Mouse (Mus musculus): Measurements from ENCODE around the gene Pnck. TPM values are rescaled to one million over a fixed set of nuclear protein-coding genes. Genes with fewer than 3 reads are reported as not detected.

Pnck gene
- polyA plus RNA-seq, 1 experiment from 2014 or later, result 186 TPM

DNA sequence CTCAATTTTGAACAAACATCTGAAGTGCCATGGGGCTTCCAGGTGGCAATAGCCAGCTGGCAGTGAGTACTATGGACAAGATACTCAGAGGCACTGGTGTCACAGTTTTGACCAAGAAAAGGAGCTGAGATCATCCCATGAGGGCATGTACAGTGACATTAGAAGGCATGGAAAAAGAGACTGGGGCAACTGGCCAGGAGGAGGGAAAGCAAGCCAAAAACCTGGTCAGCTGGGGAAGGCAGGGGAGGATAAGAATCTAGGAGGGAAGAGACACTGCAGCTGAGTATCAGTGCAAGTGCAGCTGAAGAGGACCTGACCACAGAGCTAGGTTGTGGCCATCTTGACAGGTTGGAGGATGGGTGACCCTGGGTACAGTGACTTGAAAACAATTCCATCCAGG is 32.9 kb downstream of the Pnck start:
- Histone ChIP-seq H3K4me2 (ENCODE audit: low read depth, low read length) (no peak overlapping the region), H3K9ac (replicated peaks; ENCODE audit: low read depth, low read length) (no peak overlapping the region), H3K36me3 (ENCODE audit: control insufficient read depth, insufficient read depth, low read length) (no peaks in the 10 kb centered on the region), H3K4me1 (ENCODE audit: control insufficient read depth, insufficient read depth, low read length) (no peaks in the 10 kb centered on the region), H3K27me3 (ENCODE audit: control insufficient read depth, insufficient read depth, low read length) (no peaks in the 10 kb centered on the region), H3K9me3 (ENCODE audit: control insufficient read depth, low read length) (no peaks in the 10 kb centered on the region), H3K4me3 (ENCODE audit: low read depth, low read length) (no peak overlapping the region), H3K27ac (ENCODE audit: low read depth, low read length) (no peak overlapping the region)
- no peak for ATAC-seq (ENCODE audit: low read depth)

DNA sequence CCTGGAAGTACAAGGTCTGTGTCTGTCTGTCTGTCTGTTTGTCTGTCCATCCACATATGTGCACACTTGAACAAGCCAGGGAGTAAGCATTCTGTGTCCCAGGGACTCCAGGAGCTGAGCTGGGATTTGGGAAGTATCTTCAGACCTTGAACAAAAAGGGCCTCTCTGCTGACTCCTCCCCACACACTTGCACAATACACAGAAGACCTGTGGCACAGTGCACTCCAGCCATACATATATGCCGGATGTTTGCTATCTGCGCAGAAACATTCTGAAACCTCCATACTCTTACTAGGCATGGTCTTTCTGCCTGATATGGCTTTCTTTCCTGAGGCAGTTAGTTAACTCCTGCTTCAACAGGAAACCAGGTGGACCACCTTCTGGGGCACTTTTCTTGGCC is 40.0 kb downstream of the Pnck start:
- no peak for ATAC-seq (ENCODE audit: low read depth)
- 93% methylated on average over 2 of the region's 2 CpGs for WGBS
- H3K27me3 ChIP-seq (ENCODE audit: control insufficient read depth, insufficient read depth, low read length), result no peaks in the 10 kb centered on the region

GRCm38 (mm10) chrX:73619401-73619800 is 40.5 kb downstream of the Pnck start:
- Histone ChIP-seq H3K36me3 (ENCODE audit: control insufficient read depth, insufficient read depth, low read length) (no peaks in the 10 kb centered on the region), H3K27ac (ENCODE audit: low read depth, low read length) (no peak overlapping the region), H3K4me1 (ENCODE audit: control insufficient read depth, insufficient read depth, low read length) (no peaks in the 10 kb centered on the region), H3K27me3 (ENCODE audit: control insufficient read depth, insufficient read depth, low read length) (no peaks in the 10 kb centered on the region), H3K9ac (replicated peaks; ENCODE audit: low read depth, low read length) (no peak overlapping the region), H3K9me3 (ENCODE audit: control insufficient read depth, low read length) (no peaks in the 10 kb centered on the region), H3K4me3 (ENCODE audit: low read depth, low read length) (no peak overlapping the region), H3K4me2 (ENCODE audit: low read depth, low read length) (no peak overlapping the region)
- ATAC-seq (ENCODE audit: low read depth), result no peak

More for the DNA sequence above, 40.0 kb downstream of the Pnck start:
- no peak overlapping the region for H3K9ac ChIP-seq (replicated peaks; ENCODE audit: low read depth, low read length)
- no peak overlapping the region for H3K4me3 ChIP-seq (ENCODE audit: low read depth, low read length)
- H3K9me3 ChIP-seq (ENCODE audit: control insufficient read depth, low read length), result no peaks in the 10 kb centered on the region
- no peak overlapping the region for H3K4me2 ChIP-seq (ENCODE audit: low read depth, low read length)
- H3K4me1 ChIP-seq (ENCODE audit: control insufficient read depth, insufficient read depth, low read length), result no peaks in the 10 kb centered on the region
- H3K27ac ChIP-seq (ENCODE audit: low read depth, low read length), result no peak overlapping the region
- no peaks in the 10 kb centered on the region for H3K36me3 ChIP-seq (ENCODE audit: control insufficient read depth, insufficient read depth, low read length)

DNA sequence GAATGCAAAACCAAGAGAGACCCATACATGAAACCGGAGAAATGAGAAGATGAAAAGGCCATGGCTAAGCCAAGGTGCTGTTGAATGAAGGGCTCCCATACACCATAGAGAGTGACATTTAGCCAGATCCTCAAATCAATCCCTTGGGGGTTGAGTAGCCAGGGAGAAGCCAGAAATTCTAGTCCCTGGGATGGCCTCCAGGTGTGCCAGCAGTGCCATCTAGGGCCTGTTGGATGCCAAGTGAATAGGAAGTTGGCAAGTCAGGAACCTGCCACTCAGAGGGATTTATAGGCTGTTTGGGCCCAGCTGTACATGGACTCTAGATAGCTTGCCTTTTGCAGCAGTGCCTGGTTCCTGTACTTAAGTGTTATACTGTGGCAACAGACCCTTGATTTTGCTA is 44.0 kb downstream of the Pnck start:
- Histone ChIP-seq H3K4me2 (ENCODE audit: low read depth, low read length) (no peak overlapping the region), H3K9me3 (ENCODE audit: control insufficient read depth, low read length) (no peaks in the 10 kb centered on the region), H3K4me3 (ENCODE audit: low read depth, low read length) (no peak overlapping the region), H3K36me3 (ENCODE audit: control insufficient read depth, insufficient read depth, low read length) (no peaks in the 10 kb centered on the region), H3K9ac (replicated peaks; ENCODE audit: low read depth, low read length) (no peak overlapping the region), H3K4me1 (ENCODE audit: control insufficient read depth, insufficient read depth, low read length) (no peaks in the 10 kb centered on the region), H3K27me3 (ENCODE audit: control insufficient read depth, insufficient read depth, low read length) (no peaks in the 10 kb centered on the region), H3K27ac (ENCODE audit: low read depth, low read length) (no peak overlapping the region)
- ATAC-seq (ENCODE audit: low read depth), result no peak
- WGBS, result 96% methylated on average over 1 of the region's 1 CpGs

- H3K9me3 ChIP-seq (ENCODE audit: control insufficient read depth, low read length), result no peaks in the 10 kb centered on the region
- no peaks in the 10 kb centered on the region for H3K4me1 ChIP-seq (ENCODE audit: control insufficient read depth, insufficient read depth, low read length)
- H3K27ac ChIP-seq (ENCODE audit: low read depth, low read length), result no peak overlapping the region
- ATAC-seq (ENCODE audit: low read depth), result no peak
- H3K4me2 ChIP-seq (ENCODE audit: low read depth, low read length), result no peak overlapping the region
- H3K4me3 ChIP-seq (ENCODE audit: low read depth, low read length), result no peak overlapping the region
- H3K27me3 ChIP-seq (ENCODE audit: control insufficient read depth, insufficient read depth, low read length), result no peaks in the 10 kb centered on the region
- WGBS, result 77% methylated on average over 4 of the region's 4 CpGs
- no peaks in the 10 kb centered on the region for H3K36me3 ChIP-seq (ENCODE audit: control insufficient read depth, insufficient read depth, low read length)
- H3K9ac ChIP-seq (replicated peaks; ENCODE audit: low read depth, low read length), result no peak overlapping the region
Measured at GRCm38 (mm10) chrX:73613665-73614064, 46.3 kb downstream of the Pnck start.

Other genes with a start within 250 kb of the Pnck start
- gene Zfp92, start 249.0 kb downstream of the Pnck start, polyA plus RNA-seq (2014; fragmentation: Nextera tagmentation; extraction: Ambion mirVana), result 0.94 and 1.3 TPM in 2 replicates
- not detected in 2 replicates for gene Trex2, start 224.8 kb downstream of the Pnck start, polyA plus RNA-seq (2014; fragmentation: Nextera tagmentation; extraction: Ambion mirVana)
- 62.0 and 72.1 TPM in 2 replicates for gene Haus7, start 201.1 kb downstream of the Pnck start, polyA plus RNA-seq (2014; fragmentation: Nextera tagmentation; extraction: Ambion mirVana)
- gene Bgn, start 176.5 kb downstream of the Pnck start, polyA plus RNA-seq (2014; fragmentation: Nextera tagmentation; extraction: Ambion mirVana), result 8.3 and 36.2 TPM in 2 replicates
- 5.9 and 9.2 TPM in 2 replicates for gene Atp2b3, start 157.0 kb downstream of the Pnck start, polyA plus RNA-seq (2014; fragmentation: Nextera tagmentation; extraction: Ambion mirVana)
- gene Dusp9, start 20.7 kb downstream of the Pnck start, polyA plus RNA-seq (2014; fragmentation: Nextera tagmentation; extraction: Ambion mirVana), result 0.19 and 0.31 TPM in 2 replicates
- 9.7 and 11.6 TPM in 2 replicates for gene Slc6a8, start 13.0 kb upstream of the Pnck start, polyA plus RNA-seq (2014; fragmentation: Nextera tagmentation; extraction: Ambion mirVana)
- 112 and 132 TPM in 2 replicates for gene Bcap31, start 56.1 kb upstream of the Pnck start, polyA plus RNA-seq (2014; fragmentation: Nextera tagmentation; extraction: Ambion mirVana)
- gene Abcd1, start 56.5 kb upstream of the Pnck start, polyA plus RNA-seq (2014; fragmentation: Nextera tagmentation; extraction: Ambion mirVana), result 9.2 and 10.2 TPM in 2 replicates
- gene Plxnb3, start 97.0 kb upstream of the Pnck start, polyA plus RNA-seq (2014; fragmentation: Nextera tagmentation; extraction: Ambion mirVana), result 0.07 and 0.73 TPM in 2 replicates
- gene Srpk3, start 114.3 kb upstream of the Pnck start, polyA plus RNA-seq (2014; fragmentation: Nextera tagmentation; extraction: Ambion mirVana), result 1.2 and 2.4 TPM in 2 replicates
- gene Idh3g, start 126.8 kb upstream of the Pnck start, polyA plus RNA-seq (2014; fragmentation: Nextera tagmentation; extraction: Ambion mirVana), result 264 and 309 TPM in 2 replicates
- gene Ssr4, start 126.9 kb upstream of the Pnck start, polyA plus RNA-seq (2014; fragmentation: Nextera tagmentation; extraction: Ambion mirVana), result 169 and 171 TPM in 2 replicates
- gene Pdzd4, start 164.9 kb upstream of the Pnck start, polyA plus RNA-seq (2014; fragmentation: Nextera tagmentation; extraction: Ambion mirVana), result 5.4 and 6.5 TPM in 2 replicates
- gene Avpr2, start 232.0 kb upstream of the Pnck start, polyA plus RNA-seq (2014; fragmentation: Nextera tagmentation; extraction: Ambion mirVana), result 0.09 TPM in 1 of 2 replicates, not detected in the other
- 107 and 136 TPM in 2 replicates for gene L1cam, start 236.0 kb upstream of the Pnck start, polyA plus RNA-seq (2014; fragmentation: Nextera tagmentation; extraction: Ambion mirVana)

All from neural tube, embryonic 14.5 days (tissue).